Mouse (Mus musculus): Measurements from ENCODE around the gene Grik1.

GRCm38 (mm10) chr16:88131103-88131502 lies 159.0 kb downstream of the Grik1 start:
- no peak for TF ChIP-seq CTCF (IDR thresholded peaks at IDR 0.05; ENCODE audit: low read depth, low read length)
- TF ChIP-seq POLR2A (IDR thresholded peaks at IDR 0.05; ENCODE audit: borderline replicate concordance, low read depth, low read length), result no peak
